Mouse (Mus musculus) liver, adult 2 months (tissue): ENCODE results near the gene Smarcc1.

Experiments used
- CTCF ChIP-seq: fragments of 200-500 bp; IDR thresholded peaks from 2 replicates; pipeline ENCODE4 v1.5.1; 2011; ENCODE audit warnings: low read depth, low read length, control low read depth
- POLR2A ChIP-seq: fragments of 200-500 bp; IDR thresholded peaks from 2 replicates; pipeline ENCODE4 v1.6.1; 2011; ENCODE audit warnings: low read length, control low read depth; ENCODE audit not compliant: insufficient read depth; ENCODE audit errors: extremely low read depth

- TF ChIP-seq CTCF (no peak), POLR2A (no peak)
Observed at GRCm38 (mm10) chr9:110093303-110093702, 24.2 kb upstream of the Smarcc1 start.
